Mouse (Mus musculus): ENCODE measurements around the gene Skil. TPM values are rescaled to one million over a fixed set of nuclear protein-coding genes. Genes with fewer than 3 reads are reported as not detected.

Skil gene
- total and polyA plus RNA-seq, 2 experiments = 2.0 to 5.8 TPM

DNA sequence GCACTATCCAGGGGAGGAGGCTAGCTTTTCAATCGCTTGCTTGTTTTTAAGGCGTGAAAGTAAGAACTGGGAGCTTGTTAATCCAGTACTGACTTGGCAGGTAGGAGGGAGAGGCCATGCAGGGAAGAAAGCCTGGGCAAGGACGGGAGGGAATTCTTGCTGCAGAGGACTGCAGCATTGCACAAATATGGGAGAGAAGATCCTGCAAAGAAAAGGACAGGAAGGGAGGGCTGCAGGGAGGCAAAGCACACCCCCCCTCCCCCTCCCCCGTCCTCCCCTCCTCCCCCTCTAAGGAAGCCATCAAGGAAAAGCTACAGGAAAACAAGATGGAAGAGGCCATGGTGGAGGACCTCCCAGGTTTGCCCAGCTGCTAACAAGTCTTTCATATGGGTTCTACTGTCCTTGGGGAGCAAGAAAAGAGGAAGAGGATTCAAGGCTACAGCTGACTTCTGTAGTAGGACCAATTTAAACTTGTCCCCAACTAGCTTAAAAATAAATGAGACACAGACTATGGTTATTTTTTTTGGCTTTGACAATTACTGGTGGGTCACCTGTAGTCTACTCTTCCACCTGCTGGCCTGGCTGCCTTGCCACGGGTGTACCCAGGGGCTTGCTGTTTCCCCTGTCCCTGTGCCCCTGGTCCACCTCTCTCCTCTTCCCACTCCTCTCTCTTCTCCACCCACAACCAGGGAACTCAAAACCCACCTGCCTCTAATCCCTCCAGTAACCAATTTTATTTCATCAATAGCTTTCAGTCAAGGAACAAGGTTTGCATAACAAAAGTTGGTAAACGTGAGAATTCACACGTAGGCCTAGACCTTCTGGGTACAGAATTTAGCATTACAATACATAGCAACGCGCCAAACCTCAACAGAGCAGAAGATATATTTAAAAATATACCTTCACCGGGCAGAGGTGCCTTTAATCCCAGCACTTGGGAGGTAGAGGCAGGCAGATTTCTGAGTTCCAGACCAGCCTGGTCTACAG is 5.8 kb upstream of the Skil start:
- no peak overlapping the region for H3K4me3 ChIP-seq (ENCODE audit: insufficient read depth, low read depth, low read length)
- peaks cover 2% of the 10 kb centered on the region; the same call in 1 of the 2 replicates for H3K4me1 ChIP-seq (ENCODE audit: control insufficient read depth, insufficient read depth, low read length)
- no peak for TF ChIP-seq POLR2A (IDR thresholded peaks at IDR 0.05; ENCODE audit: extremely low read depth, insufficient read depth, low read length)
- TF ChIP-seq CTCF (IDR thresholded peaks at IDR 0.05; ENCODE audit: low read depth, low read length) = no peak
- no peak overlapping the region for H3K27ac ChIP-seq (replicated peaks; ENCODE audit: insufficient read depth, low read depth, low read length)
- H3K36me3 ChIP-seq (ENCODE audit: control insufficient read depth, insufficient read depth, low read length) = no peaks in the 10 kb centered on the region
- H3K9ac ChIP-seq (ENCODE audit: low read depth, low read length) = no peak overlapping the region
- DNase-seq (ENCODE audit: extremely low read depth, low read depth, low spot score) = no peak
- no peaks in the 10 kb centered on the region for H3K79me2 ChIP-seq (ENCODE audit: control insufficient read depth, insufficient read depth, low read length)
- 75% methylated on average over 10 of the region's 10 CpGs for WGBS
- H3K27me3 ChIP-seq (ENCODE audit: control insufficient read depth, insufficient read depth, low read length) = no peaks in the 10 kb centered on the region

DNA sequence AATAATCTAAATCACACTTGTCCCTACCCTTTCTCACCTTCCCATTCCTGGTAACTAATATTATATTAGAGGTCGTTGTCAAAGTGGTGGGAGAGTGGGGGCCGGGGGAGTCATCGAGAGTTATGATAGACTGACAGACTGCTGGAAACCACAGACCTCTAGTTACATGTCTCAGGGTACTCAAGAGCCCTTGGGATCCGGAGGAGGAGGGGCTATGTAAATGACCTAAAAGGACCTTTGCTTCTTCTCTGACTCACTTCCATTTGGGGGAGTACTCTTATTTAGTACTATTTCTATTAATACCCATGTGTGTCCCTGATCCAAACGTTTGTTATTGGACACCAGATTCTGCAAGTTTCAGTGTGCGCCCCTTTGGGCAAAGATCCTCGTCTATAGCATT is 4.9 kb upstream of the Skil start:
- DNase-seq (ENCODE audit: extremely low read depth, low read depth, low spot score) = no peak
- H3K36me3 ChIP-seq (ENCODE audit: control insufficient read depth, insufficient read depth, low read length) = no peaks in the 10 kb centered on the region
- H3K9ac ChIP-seq (ENCODE audit: low read depth, low read length) = no peak overlapping the region
- WGBS = 67% methylated on average over 7 of the region's 7 CpGs
- TF ChIP-seq CTCF (IDR thresholded peaks at IDR 0.05; ENCODE audit: low read depth, low read length) = no peak
- TF ChIP-seq POLR2A (IDR thresholded peaks at IDR 0.05; ENCODE audit: extremely low read depth, insufficient read depth, low read length) = no peak
- H3K79me2 ChIP-seq (ENCODE audit: control insufficient read depth, insufficient read depth, low read length) = no peaks in the 10 kb centered on the region
- H3K4me3 ChIP-seq (ENCODE audit: insufficient read depth, low read depth, low read length) = no peak overlapping the region
- no peaks in the 10 kb centered on the region for H3K27me3 ChIP-seq (ENCODE audit: control insufficient read depth, insufficient read depth, low read length)
- no peak overlapping the region for H3K27ac ChIP-seq (replicated peaks; ENCODE audit: insufficient read depth, low read depth, low read length)
- H3K4me1 ChIP-seq (ENCODE audit: control insufficient read depth, insufficient read depth, low read length) = peaks cover 2% of the 10 kb centered on the region; the same call in 1 of the 2 replicates

DNA sequence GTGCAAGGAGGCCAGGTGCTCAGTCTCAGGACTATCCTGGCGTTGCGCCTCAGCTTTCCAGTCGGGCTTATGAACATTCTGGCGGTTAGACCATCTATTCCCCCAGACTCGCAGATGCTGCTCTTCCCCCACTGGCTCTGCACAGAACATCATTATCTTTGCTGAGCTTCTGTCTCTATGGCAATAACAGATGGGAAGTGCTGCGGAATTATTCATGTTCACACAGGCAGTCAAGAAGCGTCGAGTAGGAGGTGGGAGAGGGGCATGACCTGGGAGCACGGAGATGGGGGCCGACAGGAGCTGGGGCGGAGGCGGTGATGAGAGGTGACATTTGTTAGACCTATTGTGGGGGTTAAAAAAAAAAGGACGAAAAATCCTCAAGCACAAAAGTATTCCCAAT is 1.7 kb upstream of the Skil start:
- 33% methylated on average over 13 of the region's 13 CpGs for WGBS
- peaks cover 5% of the 10 kb centered on the region; the same call in 1 of the 2 replicates for H3K4me1 ChIP-seq (ENCODE audit: control insufficient read depth, insufficient read depth, low read length)
- H3K27ac ChIP-seq (replicated peaks; ENCODE audit: insufficient read depth, low read depth, low read length) = no peak overlapping the region

DNA sequence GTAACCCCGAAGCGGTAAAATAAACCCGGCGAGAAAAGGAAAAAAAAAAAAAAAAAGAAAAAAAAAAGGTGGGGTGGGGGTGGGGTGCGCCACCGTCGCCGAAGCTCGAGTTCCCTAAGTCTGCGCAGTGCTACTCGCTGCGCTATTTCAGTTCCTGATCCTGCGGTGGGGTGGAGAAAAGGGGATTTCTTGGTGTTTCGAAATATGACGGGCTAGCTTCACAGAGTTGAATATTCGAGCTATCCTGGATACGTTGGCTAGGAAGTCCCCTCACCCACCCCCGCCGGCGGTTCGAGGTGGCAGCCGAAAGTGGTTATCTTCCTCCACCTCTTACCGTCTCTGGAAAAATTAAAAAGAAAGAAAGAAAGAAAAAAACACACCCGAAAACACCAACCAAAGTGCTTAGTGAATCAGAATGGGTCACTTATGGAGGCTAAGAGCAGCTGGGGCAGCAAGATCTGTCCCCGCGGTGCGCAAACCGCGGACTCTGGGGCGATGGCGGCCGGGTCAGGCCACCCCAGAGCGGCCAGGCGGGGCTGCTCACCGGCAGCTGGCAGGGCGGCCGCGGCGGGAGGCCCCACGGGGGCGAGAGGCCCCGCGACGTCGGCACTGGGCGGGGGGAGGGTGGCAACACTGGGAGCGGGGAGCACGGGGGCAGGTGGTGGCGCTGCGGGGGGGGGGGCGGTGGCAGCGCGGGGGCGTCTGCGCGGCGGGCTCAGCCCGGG is 1.1 kb upstream of the Skil start:
- Histone ChIP-seq H3K27me3 (ENCODE audit: control insufficient read depth, insufficient read depth, low read length) (no peaks in the 10 kb centered on the region), H3K9ac (ENCODE audit: low read depth, low read length) (peak overlapping the region; percentile 81), H3K4me3 (ENCODE audit: insufficient read depth, low read depth, low read length) (peak overlapping the region; percentile 89), H3K27ac (replicated peaks; ENCODE audit: insufficient read depth, low read depth, low read length) (peak overlapping the region; percentile 96), H3K36me3 (ENCODE audit: control insufficient read depth, insufficient read depth, low read length) (peaks cover 1% of the 10 kb centered on the region; the same call in 1 of the 2 replicates), H3K4me1 (ENCODE audit: control insufficient read depth, insufficient read depth, low read length) (peaks cover 7% of the 10 kb centered on the region; the same call in 1 of the 2 replicates), H3K79me2 (ENCODE audit: control insufficient read depth, insufficient read depth, low read length) (peaks cover 5% of the 10 kb centered on the region; the same call in 1 of the 2 replicates)
- WGBS = under 1% methylated on average over 51 of the region's 58 CpGs
- TF ChIP-seq POLR2A (IDR thresholded peaks at IDR 0.05; ENCODE audit: extremely low read depth, insufficient read depth, low read length) (0 out of 2 replicates have a peak, but pooled peaks have one; percentile 27), CTCF (IDR thresholded peaks at IDR 0.05; ENCODE audit: low read depth, low read length) (no peak)
- DNase-seq (ENCODE audit: extremely low read depth, low read depth, low spot score) = peak; percentile 59

More for the DNA sequence above, 1.7 kb upstream of the Skil start:
- Histone ChIP-seq H3K27me3 (ENCODE audit: control insufficient read depth, insufficient read depth, low read length) (no peaks in the 10 kb centered on the region), H3K9ac (ENCODE audit: low read depth, low read length) (no peak overlapping the region), H3K36me3 (ENCODE audit: control insufficient read depth, insufficient read depth, low read length) (no peaks in the 10 kb centered on the region), H3K79me2 (ENCODE audit: control insufficient read depth, insufficient read depth, low read length) (peaks cover 5% of the 10 kb centered on the region; the same call in 1 of the 2 replicates), H3K4me3 (ENCODE audit: insufficient read depth, low read depth, low read length) (peak overlapping the region; percentile 89; the same call in 1 of the 2 replicates)
- DNase-seq (ENCODE audit: extremely low read depth, low read depth, low spot score) = no peak
- TF ChIP-seq CTCF (IDR thresholded peaks at IDR 0.05; ENCODE audit: low read depth, low read length) (no peak), POLR2A (IDR thresholded peaks at IDR 0.05; ENCODE audit: extremely low read depth, insufficient read depth, low read length) (no peak)

DNA sequence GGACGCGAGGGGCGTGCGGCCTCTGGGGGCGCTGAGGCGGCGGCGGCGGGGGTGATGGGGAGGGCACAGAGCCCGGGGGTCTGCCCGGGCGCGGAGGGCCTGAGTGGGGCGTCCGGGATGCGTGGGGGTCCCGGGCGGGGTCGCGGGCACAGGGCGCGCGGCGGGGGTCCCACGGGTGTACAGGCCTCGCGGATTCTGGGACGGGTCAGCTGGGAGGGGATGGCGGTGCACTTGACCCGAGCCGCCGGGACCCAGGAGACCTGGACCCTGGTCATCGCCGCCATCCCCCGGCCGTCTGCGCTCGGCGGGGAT is 277 bp downstream of the Skil start:
- 1% methylated on average over 39 of the region's 39 CpGs for WGBS
- DNase-seq (ENCODE audit: extremely low read depth, low read depth, low spot score) = no peak
- peak overlapping the region; percentile 94 for H3K9ac ChIP-seq (ENCODE audit: low read depth, low read length)
- H3K79me2 ChIP-seq (ENCODE audit: control insufficient read depth, insufficient read depth, low read length) = peaks cover 8% of the 10 kb centered on the region; the same call in 1 of the 2 replicates
- TF ChIP-seq POLR2A (IDR thresholded peaks at IDR 0.05; ENCODE audit: extremely low read depth, insufficient read depth, low read length) = no peak
- H3K27me3 ChIP-seq (ENCODE audit: control insufficient read depth, insufficient read depth, low read length) = no peaks in the 10 kb centered on the region
- H3K27ac ChIP-seq (replicated peaks; ENCODE audit: insufficient read depth, low read depth, low read length) = peak overlapping the region; percentile 48
- H3K4me1 ChIP-seq (ENCODE audit: control insufficient read depth, insufficient read depth, low read length) = peaks cover 10% of the 10 kb centered on the region; the same call in 1 of the 2 replicates
- H3K36me3 ChIP-seq (ENCODE audit: control insufficient read depth, insufficient read depth, low read length) = peaks cover 5% of the 10 kb centered on the region; the same call in 1 of the 2 replicates
- H3K4me3 ChIP-seq (ENCODE audit: insufficient read depth, low read depth, low read length) = peak overlapping the region; percentile 63

All from liver, adult 2 months (tissue).